Mouse (Mus musculus) liver, embryonic 11.5 days (tissue): ENCODE data around the gene Col18a1. TPM values are rescaled to one million over a fixed set of nuclear protein-coding genes. Genes with fewer than 3 reads are reported as not detected.

Source experiments
- ATAC-seq: fragments of 200-750 bp; cut with Nextera tagmentation; replicated peaks from 2 replicates; pipeline ENCODE4 v1.8.0; 2017; ENCODE audit warnings: moderate number of reproducible peaks, mild to moderate bottlenecking, moderate TSS enrichment, moderate library complexity; ENCODE audit not compliant: low FRiP score
- DNase-seq: peaks from one replicate; pipeline ENCODE4 v3.0.0-alpha.2; 2017; ENCODE audit warnings: low spot score
- H3K27ac ChIP-seq: fragments of 300-500 bp; sonication (generic); 2 replicates; pipeline ENCODE4 v1.5.1; 2014; ENCODE audit warnings: mild to moderate bottlenecking, low read depth, low read length, control low read depth
- H3K27me3 ChIP-seq: fragments of 300-500 bp; sonication (generic); replicated peaks from 2 replicates; pipeline ENCODE4 v1.6.1; 2014; ENCODE audit warnings: low read length, mixed read lengths; ENCODE audit not compliant: control insufficient read depth, insufficient read depth
- H3K36me3 ChIP-seq: fragments of 300-500 bp; sonication (generic); 2 replicates; pipeline ENCODE4 v1.6.1; 2014; ENCODE audit warnings: mild to moderate bottlenecking, low read length, moderate library complexity, mixed read lengths; ENCODE audit not compliant: control insufficient read depth, insufficient read depth
- H3K4me1 ChIP-seq: fragments of 300-500 bp; sonication (generic); replicated peaks from 2 replicates; pipeline ENCODE4 v1.6.1; 2014; ENCODE audit warnings: low read length, mixed read lengths; ENCODE audit not compliant: control insufficient read depth, insufficient read depth
- H3K4me2 ChIP-seq: fragments of 300-500 bp; sonication (generic); 2 replicates; pipeline ENCODE4 v1.6.1; 2014; ENCODE audit warnings: mild to moderate bottlenecking, control low read depth, moderate library complexity
- H3K4me3 ChIP-seq: fragments of 300-500 bp; sonication (generic); 2 replicates; pipeline ENCODE4 v1.5.1; 2014; ENCODE audit warnings: low read depth, low read length, control low read depth
- H3K9ac ChIP-seq: fragments of 300-500 bp; sonication (generic); 2 replicates; pipeline ENCODE4 v1.6.1; 2014; ENCODE audit warnings: low read depth, low read length, control low read depth
- H3K9me3 ChIP-seq: fragments of 300-500 bp; sonication (generic); 2 replicates; pipeline ENCODE4 v1.6.1; 2016; ENCODE audit warnings: low read length, inconsistent platforms, mixed read lengths; ENCODE audit not compliant: control insufficient read depth
- WGBS: fragments of 180-500 bp; shearing (Covaris S2); extraction: QIAGEN DNeasy Blood & Tissue Kit; methylation state at CpG from one replicate; pipeline ENCODE4 v1.1.7; 2014; 5-methylcytosine and 5-hydroxymethylcytosine counted together
- polyA plus RNA-seq: library from polyadenylated mRNA; unstranded; fragments of >200 nt; fragmentation: Nextera tagmentation; extraction: Ambion mirVana; gene quantifications from 2 replicates; pipeline ENCODE4 v1.2.1, GENCODE M21; 2014

Gene Col18a1
- polyA plus RNA-seq, 1 experiment from 2014 or later = 55.3 TPM

GRCm38 (mm10) chr10:77064659-77065058, 101.7 kb downstream of the Col18a1 start:
- Histone ChIP-seq H3K9me3 (no peaks in the 10 kb centered on the region), H3K27ac (no peak overlapping the region), H3K4me3 (no peak overlapping the region), H3K27me3 (no peaks in the 10 kb centered on the region), H3K4me1 (peaks cover 3% of the 10 kb centered on the region; the same call in 1 of the 2 replicates), H3K9ac (no peak overlapping the region), H3K36me3 (no peaks in the 10 kb centered on the region; the same call in 1 of the 2 replicates), H3K4me2 (no peak overlapping the region)
- ATAC-seq (no peak), DNase-seq (no peak)

DNA sequence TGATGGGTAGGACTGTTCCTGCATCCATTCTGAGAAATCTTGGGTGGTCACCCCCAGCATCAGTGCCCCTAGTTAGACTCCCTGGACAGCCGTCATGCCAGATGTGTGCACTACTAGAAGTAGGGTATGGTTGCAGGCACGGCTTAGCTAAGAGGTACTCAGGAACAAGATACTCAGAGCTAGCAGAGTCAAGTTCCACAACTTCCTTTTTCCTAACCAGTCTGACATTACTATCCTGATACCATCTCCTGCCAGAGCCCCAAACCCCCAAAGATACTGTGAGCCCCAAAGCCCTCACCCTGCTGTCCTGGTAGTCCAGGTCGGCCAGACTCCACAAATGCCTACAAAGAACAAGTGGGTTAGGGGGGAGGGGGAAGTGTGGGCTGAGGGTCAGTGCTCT, 102.1 kb downstream of the Col18a1 start:
- no peak overlapping the region for H3K27ac ChIP-seq
- H3K4me3 ChIP-seq = no peak overlapping the region
- no peaks in the 10 kb centered on the region for H3K27me3 ChIP-seq
- ATAC-seq (no peak), DNase-seq (no peak)
- H3K36me3 ChIP-seq = no peaks in the 10 kb centered on the region; the same call in 1 of the 2 replicates
- no peak overlapping the region for H3K9ac ChIP-seq
- WGBS = 69% methylated on average over 3 of the region's 3 CpGs
- no peak overlapping the region for H3K4me2 ChIP-seq
- no peaks in the 10 kb centered on the region for H3K9me3 ChIP-seq
- peaks cover 3% of the 10 kb centered on the region; the same call in 1 of the 2 replicates for H3K4me1 ChIP-seq

- no peak for ATAC-seq
- WGBS = 87% methylated on average over 11 of the region's 11 CpGs
Observed at GRCm38 (mm10) chr10:77062393-77063010, 103.8 kb downstream of the Col18a1 start.

GRCm38 (mm10) chr10:77061426-77061825, 104.9 kb downstream of the Col18a1 start:
- Histone ChIP-seq H3K4me1 (peaks cover 3% of the 10 kb centered on the region; the same call in 1 of the 2 replicates), H3K27ac (no peak overlapping the region), H3K4me3 (no peak overlapping the region), H3K9me3 (no peaks in the 10 kb centered on the region), H3K9ac (no peak overlapping the region), H3K4me2 (no peak overlapping the region), H3K36me3 (no peaks in the 10 kb centered on the region; the same call in 1 of the 2 replicates), H3K27me3 (no peaks in the 10 kb centered on the region)
- DNase-seq (no peak), ATAC-seq (no peak)
- 78% methylated on average over 3 of the region's 3 CpGs for WGBS

More at GRCm38 (mm10) chr10:77062393-77063010, 103.8 kb downstream of the Col18a1 start:
- Histone ChIP-seq H3K4me1 (peaks cover 3% of the 10 kb centered on the region; the same call in 1 of the 2 replicates), H3K9ac (no peak overlapping the region), H3K27ac (no peak overlapping the region), H3K27me3 (no peaks in the 10 kb centered on the region), H3K9me3 (no peaks in the 10 kb centered on the region), H3K4me2 (no peak overlapping the region), H3K36me3 (no peaks in the 10 kb centered on the region; the same call in 1 of the 2 replicates), H3K4me3 (no peak overlapping the region)
- no peak for DNase-seq

- Histone ChIP-seq H3K36me3 (peaks cover 1% of the 10 kb centered on the region; the same call in 1 of the 2 replicates), H3K4me2 (no peak overlapping the region), H3K27ac (no peak overlapping the region), H3K4me1 (peaks cover 3% of the 10 kb centered on the region; the same call in 1 of the 2 replicates), H3K9ac (no peak overlapping the region), H3K9me3 (no peaks in the 10 kb centered on the region), H3K27me3 (no peaks in the 10 kb centered on the region), H3K4me3 (no peak overlapping the region)
- DNase-seq = no peak
- ATAC-seq = no peak
- 78% methylated on average over 10 of the region's 10 CpGs for WGBS
Observed at GRCm38 (mm10) chr10:77056768-77057167, 109.6 kb downstream of the Col18a1 start.

GRCm38 (mm10) chr10:77048606-77049005, 117.7 kb downstream of the Col18a1 start:
- DNase-seq = no peak
- H3K4me1 ChIP-seq = no peaks in the 10 kb centered on the region
- peaks cover 41% of the 10 kb centered on the region for H3K36me3 ChIP-seq

DNA sequence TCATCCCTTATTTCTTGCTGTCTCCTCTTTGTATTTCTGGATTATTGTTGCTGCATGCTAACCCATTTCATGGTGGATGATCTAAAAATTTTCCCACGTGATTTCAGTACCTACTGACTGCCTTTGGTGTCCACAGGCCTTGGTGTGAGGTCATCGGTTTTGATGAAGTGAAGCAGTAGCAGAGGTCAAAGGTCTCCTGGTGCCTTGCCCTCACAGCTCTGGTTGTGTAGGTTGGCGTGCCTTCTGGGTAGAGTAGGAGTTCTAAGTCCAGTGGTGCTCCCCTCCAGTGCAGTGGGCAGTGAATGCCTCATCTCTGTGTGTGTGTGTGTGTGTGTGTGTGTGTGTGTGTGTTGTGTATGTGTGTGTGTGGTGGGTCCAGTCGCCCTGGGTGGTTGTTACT, 118.2 kb downstream of the Col18a1 start:
- DNase-seq (no peak), ATAC-seq (no peak)
- Histone ChIP-seq H3K4me2 (no peak overlapping the region), H3K27ac (no peak overlapping the region), H3K9me3 (no peaks in the 10 kb centered on the region), H3K4me3 (no peak overlapping the region), H3K9ac (no peak overlapping the region), H3K4me1 (no peaks in the 10 kb centered on the region), H3K27me3 (no peaks in the 10 kb centered on the region), H3K36me3 (peaks cover 45% of the 10 kb centered on the region)
- 62% methylated on average over 4 of the region's 4 CpGs for WGBS

More at GRCm38 (mm10) chr10:77048606-77049005, 117.7 kb downstream of the Col18a1 start:
- 89% methylated on average over 3 of the region's 3 CpGs for WGBS
- ATAC-seq = no peak
- Histone ChIP-seq H3K4me2 (no peak overlapping the region), H3K27ac (no peak overlapping the region), H3K9ac (no peak overlapping the region), H3K9me3 (no peaks in the 10 kb centered on the region), H3K4me3 (no peak overlapping the region), H3K27me3 (no peaks in the 10 kb centered on the region)

DNA sequence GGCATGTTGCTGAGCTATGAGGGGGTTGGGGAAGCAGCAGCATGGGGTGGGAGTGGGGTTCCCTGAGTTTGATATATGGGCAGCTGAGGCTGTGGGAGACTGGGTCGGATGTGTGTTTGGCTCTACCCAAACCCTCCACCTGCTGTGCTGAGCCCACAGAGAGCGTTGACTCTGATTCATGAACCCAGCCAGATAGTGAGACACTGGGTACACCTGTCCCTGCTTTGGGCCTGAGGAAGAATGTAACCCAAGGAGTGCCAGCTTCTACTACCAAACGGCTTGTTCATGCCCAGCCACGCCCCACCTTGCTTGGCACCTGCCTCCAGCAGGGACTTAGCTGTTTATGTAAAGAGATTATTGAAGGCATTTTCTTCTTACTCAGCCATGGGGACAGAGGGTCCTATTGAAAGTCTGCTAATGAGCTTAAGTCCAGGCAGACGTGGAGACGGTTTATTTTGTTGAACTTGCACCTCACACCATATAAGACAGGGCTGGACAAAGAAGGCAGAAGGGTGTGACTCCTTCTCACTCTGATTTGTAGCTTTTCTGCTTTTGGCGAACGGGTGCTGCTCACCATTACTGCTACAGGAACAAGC, 127.7 kb downstream of the Col18a1 start:
- peaks cover 39% of the 10 kb centered on the region for H3K36me3 ChIP-seq
- DNase-seq (no peak), ATAC-seq (no peak)
- no peak overlapping the region for H3K27ac ChIP-seq
- H3K27me3 ChIP-seq = no peaks in the 10 kb centered on the region
- H3K4me2 ChIP-seq = no peak overlapping the region
- peaks cover 10% of the 10 kb centered on the region for H3K4me1 ChIP-seq
- H3K9ac ChIP-seq = no peak overlapping the region
- H3K4me3 ChIP-seq = no peak overlapping the region
- WGBS = 92% methylated on average over 8 of the region's 8 CpGs
- no peaks in the 10 kb centered on the region for H3K9me3 ChIP-seq

GRCm38 (mm10) chr10:77035487-77035886, 130.9 kb downstream of the Col18a1 start:
- 83% methylated on average over 6 of the region's 6 CpGs for WGBS
- peaks cover 23% of the 10 kb centered on the region for H3K36me3 ChIP-seq
- no peaks in the 10 kb centered on the region for H3K27me3 ChIP-seq
- DNase-seq (no peak), ATAC-seq (no peak)
- peak overlapping the region; percentile 79 for H3K9ac ChIP-seq
- H3K4me3 ChIP-seq = no peak overlapping the region; the same call in 1 of the 2 replicates
- peak overlapping the region; percentile 91 for H3K4me2 ChIP-seq
- no peaks in the 10 kb centered on the region for H3K9me3 ChIP-seq
- peaks cover 10% of the 10 kb centered on the region for H3K4me1 ChIP-seq
- H3K27ac ChIP-seq = no peak overlapping the region
